Mouse (Mus musculus) heart, postnatal 0 days (tissue): ENCODE measurements around the gene Tmem132c.

Experiments
- CTCF ChIP-seq: IDR thresholded peaks from 2 replicates; pipeline ENCODE4 v1.5.1; 2016; ENCODE audit warnings: antibody characterized with exemption, control low read depth, low read depth
- EP300 ChIP-seq: IDR thresholded peaks from 2 replicates; pipeline ENCODE4 v1.6.1; 2016; ENCODE audit warnings: antibody characterized with exemption, low read depth

- no peak for TF ChIP-seq CTCF
- no peak for TF ChIP-seq EP300
Measured at GRCm38 (mm10) chr5:127567165-127567741, 325.6 kb downstream of the Tmem132c start.
